Mouse (Mus musculus): ENCODE data around the gene Epm2aip1. TPM values are rescaled to one million over a fixed set of nuclear protein-coding genes. Genes with fewer than 3 reads are reported as not detected.

The Epm2aip1 gene
- total and polyA plus RNA-seq, 3 experiments, result 9.3 to 12.2 (median 11.4) TPM

DNA sequence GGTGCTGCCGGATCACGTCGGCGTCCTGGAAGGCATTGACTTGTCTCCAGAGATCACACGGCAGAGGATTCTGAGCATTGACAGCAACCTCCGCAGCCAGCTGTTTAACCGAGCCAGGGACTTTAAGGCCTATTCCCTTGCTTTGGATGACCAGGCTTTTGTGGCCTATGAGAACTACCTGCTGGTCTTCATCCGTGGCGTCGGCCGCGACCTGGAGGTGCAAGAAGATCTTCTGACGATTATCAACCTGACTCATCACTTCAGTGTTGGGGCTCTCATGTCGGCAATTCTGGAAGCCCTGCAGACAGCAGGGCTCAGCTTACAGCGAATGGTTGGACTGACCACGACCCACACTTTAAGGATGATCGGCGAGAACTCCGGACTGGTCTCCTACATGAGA is 627 bp downstream of the Epm2aip1 start:
- peak overlapping the region; percentile 94; the same call in 1 of the 2 replicates for H3K4me2 ChIP-seq (ENCODE audit: insufficient read depth, low read depth, poor library complexity, severe bottlenecking)
- H3K36me3 ChIP-seq (replicated peaks in 1 of 2; ENCODE audit: control insufficient read depth in 1 of 2, insufficient read depth in 1 of 2, low read length in 1 of 2), result peaks cover 7 to 36% of the 10 kb centered on the region in 2 experiments
- TF ChIP-seq ETS1 (conservative IDR thresholded peaks at IDR 0.05; ENCODE audit: low read depth, low read length) (no peak), MAZ (IDR thresholded peaks at IDR 0.05; ENCODE audit: low read depth, low read length) (no peak), SIN3A (IDR thresholded peaks at IDR 0.05; ENCODE audit: low read length) (no peak), GABPA (IDR thresholded peaks at IDR 0.05; ENCODE audit: insufficient replicate concordance, low read depth, low read length) (no peak), USF1 (IDR thresholded peaks at IDR 0.05; ENCODE audit: low read depth, low read length) (no peak), ELF1 (IDR thresholded peaks at IDR 0.05; ENCODE audit: low read depth, low read length) (no peak), MAFK (IDR thresholded peaks at IDR 0.05; ENCODE audit: insufficient replicate concordance, low read length) (no peak), ZKSCAN1 (IDR thresholded peaks at IDR 0.05; ENCODE audit: borderline replicate concordance, low read depth, low read length) (no peak), UBTF (IDR thresholded peaks at IDR 0.05; ENCODE audit: low read depth, low read length) (no peak), CHD2 (IDR thresholded peaks at IDR 0.05; ENCODE audit: low read length) (no peak), NRF1 (IDR thresholded peaks at IDR 0.05; ENCODE audit: low read depth, low read length) (no peak), USF2 (conservative IDR thresholded peaks at IDR 0.05; ENCODE audit: low read depth, low read length) (no peak), JUN (IDR thresholded peaks at IDR 0.05; ENCODE audit: insufficient read depth, low read depth, low read length) (no peak)
- dilution Hi-C loops (cut with MboI; ENCODE audit: extremely low pct_ligation_motif_present, extremely low pct_unique_long_range_greater_than_20kb, low sequenced_read_pairs), result no loop called here
- peak overlapping the region; percentile 74 to 92 (median 82) for H3K4me3 ChIP-seq (replicated peaks in 1 of 3; ENCODE audit: low read depth in 2 of 3, low read length in 2 of 3, poor library complexity in 1 of 3)
- in situ Hi-C loops (cut with MboI; ENCODE audit: low pct_ligation_motif_present, low pct_unique_long_range_greater_than_20kb, low sequenced_read_pairs), result loop anchor here (10.0 kb wide), 1 partner anchor 192 kb away; no protein-coding TSS in a partner anchor
- no peaks in the 10 kb centered on the region for H3K27me3 ChIP-seq (replicated peaks)
- H3K79me2 ChIP-seq (replicated peaks; ENCODE audit: control insufficient read depth, extremely low read depth, insufficient read depth, poor library complexity, severe bottlenecking), result peaks cover 61% of the 10 kb centered on the region
- peaks cover 9 to 42% of the 10 kb centered on the region in 2 experiments; a peak in 3 of 4 replicates for H3K4me1 ChIP-seq (ENCODE audit: control insufficient read depth in 1 of 2, insufficient read depth in 2 of 2)
- H3K9ac ChIP-seq (ENCODE audit: insufficient read depth, low read depth), result peak overlapping the region; percentile 81
- no peak for DNase-seq (ENCODE audit: extremely low read depth)
- no peaks in the 10 kb centered on the region for H3K9me3 ChIP-seq (replicated peaks; ENCODE audit: low read length)
- H3K27ac ChIP-seq (ENCODE audit: insufficient read depth, low read depth), result peak overlapping the region; percentile 78

GRCm38 (mm10) chr9:111272996-111273785 is 1.5 kb downstream of the Epm2aip1 start:
- peak overlapping the region; percentile 74 to 92 (median 82) for H3K4me3 ChIP-seq (replicated peaks in 1 of 3; ENCODE audit: low read depth in 2 of 3, low read length in 2 of 3, poor library complexity in 1 of 3)
- no peak for DNase-seq (ENCODE audit: extremely low read depth)
- dilution Hi-C loops (cut with MboI; ENCODE audit: extremely low pct_ligation_motif_present, extremely low pct_unique_long_range_greater_than_20kb, low sequenced_read_pairs) (no loop called here), in situ Hi-C loops (cut with MboI; ENCODE audit: low pct_ligation_motif_present, low pct_unique_long_range_greater_than_20kb, low sequenced_read_pairs) (loop anchor here (10.0 kb wide), 1 partner anchor 192 kb away; no protein-coding TSS in a partner anchor)
- H3K4me1 ChIP-seq (ENCODE audit: control insufficient read depth in 1 of 2, insufficient read depth in 2 of 2), result peaks cover 9 to 50% of the 10 kb centered on the region in 2 experiments; a peak in 3 of 4 replicates
- H3K9ac ChIP-seq (ENCODE audit: insufficient read depth, low read depth), result peak overlapping the region; percentile 81
- H3K27me3 ChIP-seq (replicated peaks), result no peaks in the 10 kb centered on the region
- no peak overlapping the region for H3K27ac ChIP-seq (ENCODE audit: insufficient read depth, low read depth)
- peak overlapping the region; percentile 94 for H3K4me2 ChIP-seq (ENCODE audit: insufficient read depth, low read depth, poor library complexity, severe bottlenecking)
- peaks cover 61% of the 10 kb centered on the region for H3K79me2 ChIP-seq (replicated peaks; ENCODE audit: control insufficient read depth, extremely low read depth, insufficient read depth, poor library complexity, severe bottlenecking)
- H3K9me3 ChIP-seq (replicated peaks; ENCODE audit: low read length), result no peaks in the 10 kb centered on the region
- peaks cover 5 to 35% of the 10 kb centered on the region in 2 experiments for H3K36me3 ChIP-seq (replicated peaks in 1 of 2; ENCODE audit: control insufficient read depth in 1 of 2, insufficient read depth in 1 of 2, low read length in 1 of 2)
- TF ChIP-seq USF2 (conservative IDR thresholded peaks at IDR 0.05; ENCODE audit: low read depth, low read length) (no peak), SIN3A (IDR thresholded peaks at IDR 0.05; ENCODE audit: low read length) (peak; percentile 13; the same call in 1 of the 2 replicates), CHD1 (IDR thresholded peaks at IDR 0.05; ENCODE audit: low read depth, low read length) (no peak)
